Mouse (Mus musculus) neural tube, embryonic 13.5 days (tissue): ENCODE measurements around the gene Flnb. TPM values are rescaled to one million over a fixed set of nuclear protein-coding genes. Genes with fewer than 3 reads are reported as not detected.
A peak's percentile ranks its signal among the peaks of the same experiment; 100 is the strongest.

Experiments used
- ATAC-seq: fragments of 200-750 bp; cut with Nextera tagmentation; 2 replicates; pipeline ENCODE4 v1.8.0; 2017; ENCODE audit warnings: low read depth, mild to moderate bottlenecking, moderate TSS enrichment, moderate library complexity
- H3K27ac ChIP-seq: fragments of 300-500 bp; sonication (generic); replicated peaks from 2 replicates; pipeline ENCODE4 v1.5.1; 2015; ENCODE audit warnings: moderate library complexity, mild to moderate bottlenecking, inconsistent platforms
- H3K27me3 ChIP-seq: fragments of 300-500 bp; sonication (generic); 2 replicates; pipeline ENCODE4 v1.6.1; 2015; ENCODE audit warnings: mild to moderate bottlenecking, inconsistent platforms
- H3K36me3 ChIP-seq: fragments of 300-500 bp; sonication (generic); 2 replicates; pipeline ENCODE4 v1.6.1; 2015; ENCODE audit warnings: mild to moderate bottlenecking, inconsistent platforms
- H3K4me1 ChIP-seq: fragments of 300-500 bp; sonication (generic); replicated peaks from 2 replicates; pipeline ENCODE4 v1.6.1; 2015; ENCODE audit warnings: inconsistent platforms
- H3K4me2 ChIP-seq: fragments of 300-500 bp; sonication (generic); 2 replicates; pipeline ENCODE4 v1.6.1; 2015; ENCODE audit warnings: inconsistent platforms, mild to moderate bottlenecking, moderate library complexity
- H3K4me3 ChIP-seq: fragments of 300-500 bp; sonication (generic); 2 replicates; pipeline ENCODE4 v1.5.1; 2015; ENCODE audit warnings: mild to moderate bottlenecking, inconsistent platforms
- H3K9ac ChIP-seq: fragments of 300-500 bp; sonication (generic); 2 replicates; pipeline ENCODE4 v1.6.1; 2015; ENCODE audit warnings: moderate library complexity, mild to moderate bottlenecking, inconsistent platforms
- H3K9me3 ChIP-seq: fragments of 300-500 bp; sonication (generic); 2 replicates; pipeline ENCODE4 v1.6.1; 2016; ENCODE audit warnings: inconsistent platforms
- WGBS: fragments of 180-500 bp; shearing (Covaris S2); methylation state at CpG from one replicate; pipeline ENCODE4 v1.1.7; 2015; 5-methylcytosine and 5-hydroxymethylcytosine counted together
- polyA plus RNA-seq: library from polyadenylated mRNA; unstranded; fragments of >200 nt; fragmentation: Nextera tagmentation; extraction: Ambion mirVana; gene quantifications from 2 replicates; pipeline ENCODE4 v1.2.1, GENCODE M21; 2015

Flnb gene
- polyA plus RNA-seq, 1 experiment from 2014 or later = 8.2 TPM

DNA sequence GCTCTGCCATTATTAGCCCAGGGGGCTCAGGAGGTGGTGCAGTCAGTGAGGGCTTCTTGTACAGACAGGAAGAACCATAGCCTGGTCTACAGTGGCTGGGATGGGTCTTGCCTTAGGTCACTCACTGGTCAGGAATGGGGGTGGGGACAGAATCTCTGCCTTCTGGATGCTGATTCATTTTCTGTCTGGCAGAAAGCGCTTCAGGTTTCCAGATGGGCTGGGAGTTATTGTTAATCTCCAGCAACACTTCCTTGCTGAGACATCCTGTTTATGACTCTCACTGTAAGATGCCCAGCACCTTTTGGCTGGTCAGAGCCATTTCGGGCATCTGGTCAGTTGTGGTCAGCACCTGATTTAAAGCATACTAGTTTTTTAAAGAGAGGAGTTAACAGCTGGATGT, 55.8 kb downstream of the Flnb start:
- Histone ChIP-seq H3K4me2 (no peak overlapping the region), H3K27me3 (no peaks in the 10 kb centered on the region), H3K27ac (no peak overlapping the region), H3K9me3 (no peaks in the 10 kb centered on the region), H3K4me1 (no peaks in the 10 kb centered on the region), H3K4me3 (no peak overlapping the region), H3K9ac (no peak overlapping the region), H3K36me3 (peaks cover 50% of the 10 kb centered on the region)
- 0 out of 2 replicates have a peak, but pooled peaks have one; percentile 43 for ATAC-seq
- WGBS = 89% methylated on average over 2 of the region's 2 CpGs

- ATAC-seq = no peak
Measured at GRCm38 (mm10) chr14:7874495-7874894, 56.7 kb downstream of the Flnb start.

GRCm38 (mm10) chr14:7877957-7878356, 60.2 kb downstream of the Flnb start:
- no peaks in the 10 kb centered on the region for H3K27me3 ChIP-seq
- no peaks in the 10 kb centered on the region for H3K9me3 ChIP-seq
- no peak for ATAC-seq
- no peak overlapping the region for H3K4me2 ChIP-seq
- no peak overlapping the region for H3K4me3 ChIP-seq
- H3K36me3 ChIP-seq = peaks cover 45% of the 10 kb centered on the region
- 91% methylated on average over 2 of the region's 2 CpGs for WGBS
- H3K9ac ChIP-seq = no peak overlapping the region
- H3K27ac ChIP-seq = no peak overlapping the region
- no peaks in the 10 kb centered on the region for H3K4me1 ChIP-seq

More at GRCm38 (mm10) chr14:7874495-7874894, 56.7 kb downstream of the Flnb start:
- no peaks in the 10 kb centered on the region for H3K4me1 ChIP-seq
- H3K27ac ChIP-seq = no peak overlapping the region
- no peak overlapping the region for H3K4me3 ChIP-seq
- 81% methylated on average over 4 of the region's 4 CpGs for WGBS
- no peaks in the 10 kb centered on the region for H3K9me3 ChIP-seq
- no peaks in the 10 kb centered on the region for H3K27me3 ChIP-seq
- no peak overlapping the region for H3K9ac ChIP-seq
- H3K36me3 ChIP-seq = peaks cover 43% of the 10 kb centered on the region
- H3K4me2 ChIP-seq = no peak overlapping the region

GRCm38 (mm10) chr14:7880389-7880788, 62.6 kb downstream of the Flnb start:
- H3K4me3 ChIP-seq = no peak overlapping the region
- no peaks in the 10 kb centered on the region for H3K27me3 ChIP-seq
- H3K4me1 ChIP-seq = no peaks in the 10 kb centered on the region; the same call in 1 of the 2 replicates
- H3K36me3 ChIP-seq = peaks cover 49% of the 10 kb centered on the region
- no peak overlapping the region for H3K9ac ChIP-seq
- no peak overlapping the region for H3K27ac ChIP-seq
- no peak for ATAC-seq
- no peak overlapping the region for H3K4me2 ChIP-seq
- no peaks in the 10 kb centered on the region for H3K9me3 ChIP-seq
- 98% methylated on average over 6 of the region's 6 CpGs for whole genome bisulfite sequencing

DNA sequence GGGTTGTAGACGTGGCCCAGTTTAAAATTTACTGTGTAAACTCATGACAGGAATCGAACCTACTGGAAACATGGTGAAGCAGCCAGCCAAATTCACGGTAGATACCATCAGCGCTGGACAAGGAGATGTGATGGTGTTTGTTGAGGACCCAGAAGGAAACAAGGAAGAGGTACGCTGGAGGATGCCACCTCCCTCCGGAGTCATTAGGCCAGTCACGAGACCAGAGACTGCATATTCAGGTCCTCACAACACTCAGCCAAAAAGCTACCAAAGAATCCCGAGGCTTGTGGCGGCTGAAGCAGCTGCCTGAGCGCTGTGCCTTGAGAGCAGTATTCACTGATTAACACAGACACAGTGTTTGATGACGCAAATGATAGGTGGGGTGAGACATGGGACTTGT, 63.8 kb downstream of the Flnb start:
- 88% methylated on average over 11 of the region's 11 CpGs for WGBS
- H3K4me3 ChIP-seq = no peak overlapping the region
- peaks cover 49% of the 10 kb centered on the region for H3K36me3 ChIP-seq
- no peak for ATAC-seq
- H3K27ac ChIP-seq = no peak overlapping the region
- H3K9ac ChIP-seq = no peak overlapping the region
- H3K27me3 ChIP-seq = no peaks in the 10 kb centered on the region
- H3K4me2 ChIP-seq = no peak overlapping the region
- H3K4me1 ChIP-seq = no peaks in the 10 kb centered on the region; the same call in 1 of the 2 replicates
- H3K9me3 ChIP-seq = no peaks in the 10 kb centered on the region

DNA sequence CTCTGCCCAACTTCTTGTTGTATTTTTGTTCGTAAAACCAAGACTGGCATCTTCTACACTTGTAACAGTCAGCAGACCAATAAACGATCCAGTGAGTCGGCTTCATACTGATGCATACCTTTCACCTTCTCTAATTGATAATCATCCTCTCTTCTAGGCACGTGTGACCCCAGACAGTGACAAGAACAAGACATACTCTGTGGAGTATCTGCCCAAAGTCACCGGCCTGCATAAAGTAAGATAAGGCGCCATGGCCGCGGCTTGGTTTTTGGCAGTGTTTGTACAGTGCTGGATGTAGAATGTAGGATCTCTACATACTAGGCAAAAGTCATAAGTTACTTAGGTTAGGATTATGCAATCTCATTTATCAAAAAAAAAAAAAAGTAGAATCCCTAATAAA, 64.3 kb downstream of the Flnb start:
- H3K4me3 ChIP-seq = no peak overlapping the region
- no peak overlapping the region for H3K27ac ChIP-seq
- H3K9ac ChIP-seq = no peak overlapping the region
- 94% methylated on average over 8 of the region's 8 CpGs for WGBS
- H3K27me3 ChIP-seq = no peaks in the 10 kb centered on the region
- H3K4me1 ChIP-seq = peaks cover 4% of the 10 kb centered on the region; the same call in 1 of the 2 replicates
- H3K4me2 ChIP-seq = no peak overlapping the region
- ATAC-seq = no peak
- H3K36me3 ChIP-seq = peaks cover 52% of the 10 kb centered on the region
- H3K9me3 ChIP-seq = no peaks in the 10 kb centered on the region

DNA sequence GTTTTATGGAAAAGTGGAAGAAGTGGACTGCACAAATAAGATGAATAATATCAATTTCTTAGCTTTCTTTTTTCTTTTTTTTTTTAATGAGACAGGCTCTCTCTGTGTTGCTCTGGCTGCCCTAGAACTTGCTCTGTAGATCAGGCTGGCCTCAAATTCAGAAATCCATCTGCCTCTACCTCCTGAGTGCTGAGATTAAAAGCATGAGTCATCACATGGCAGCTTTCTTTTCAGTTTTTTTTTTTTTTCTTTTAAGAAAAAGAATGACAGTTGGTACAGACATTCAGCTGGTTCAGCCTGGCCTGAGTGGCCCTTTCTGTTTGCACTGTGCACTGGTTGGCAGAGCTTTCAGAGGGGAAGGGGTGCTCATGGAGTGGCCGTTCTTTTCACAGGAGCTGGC, 66.4 kb downstream of the Flnb start:
- no peak for ATAC-seq
- Histone ChIP-seq H3K9me3 (no peaks in the 10 kb centered on the region), H3K36me3 (peaks cover 59% of the 10 kb centered on the region), H3K4me3 (no peak overlapping the region), H3K4me2 (no peak overlapping the region), H3K9ac (no peak overlapping the region), H3K27me3 (no peaks in the 10 kb centered on the region), H3K27ac (no peak overlapping the region), H3K4me1 (peaks cover 25% of the 10 kb centered on the region)
- WGBS = 96% methylated on average over 1 of the region's 1 CpGs

DNA sequence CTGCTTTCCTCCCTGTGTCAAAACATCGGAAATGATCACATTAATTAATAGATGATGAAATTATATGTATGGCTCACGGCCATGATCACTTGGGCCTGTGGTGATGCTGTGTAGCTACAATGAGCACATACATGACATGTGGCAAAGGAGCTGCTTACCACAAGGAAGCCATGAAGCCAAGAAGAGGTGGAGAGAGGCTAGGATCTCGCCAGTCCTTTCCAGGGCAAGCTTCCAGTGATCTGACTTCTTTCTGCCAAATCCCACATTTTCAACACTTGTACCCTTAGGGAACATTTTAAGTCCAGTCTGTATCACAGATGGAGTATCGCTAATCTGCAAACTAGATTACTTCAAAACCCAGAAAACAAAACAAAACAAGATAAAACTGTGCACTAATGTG, 67.1 kb downstream of the Flnb start:
- no peak overlapping the region for H3K9ac ChIP-seq

DNA sequence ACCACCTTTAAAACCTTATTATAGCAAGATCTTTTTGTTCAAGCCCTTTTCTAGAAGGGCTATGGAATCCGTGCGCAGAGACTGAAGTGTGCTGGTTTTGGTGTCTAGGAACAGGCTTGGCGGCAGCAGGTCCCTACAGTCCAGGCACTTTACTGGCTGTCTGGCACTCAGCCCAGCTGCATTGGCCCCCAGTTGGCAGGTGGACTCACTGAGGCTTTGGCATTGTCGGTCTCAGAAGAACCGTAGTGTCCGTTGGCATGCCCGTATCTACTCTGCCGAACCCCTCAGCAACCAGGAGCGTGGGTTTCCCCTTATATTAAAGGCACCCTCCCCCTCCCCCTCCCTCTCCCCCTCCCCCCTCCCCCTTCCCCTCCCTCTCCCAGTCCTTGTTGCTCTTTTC, 67.8 kb downstream of the Flnb start:
- H3K36me3 ChIP-seq = peaks cover 61% of the 10 kb centered on the region
- 47% methylated on average over 9 of the region's 9 CpGs for WGBS
- no peaks in the 10 kb centered on the region for H3K9me3 ChIP-seq
- H3K4me1 ChIP-seq = peaks cover 39% of the 10 kb centered on the region
- 0 out of 2 replicates have a peak overlapping the region, but pooled peaks have one; percentile 18 for H3K27ac ChIP-seq
- peak; percentile 48; the same call in 1 of the 2 replicates for ATAC-seq
- H3K9ac ChIP-seq = no peak overlapping the region
- H3K27me3 ChIP-seq = no peaks in the 10 kb centered on the region
- H3K4me3 ChIP-seq = no peak overlapping the region
- H3K4me2 ChIP-seq = no peak overlapping the region

More for the DNA sequence above, 67.1 kb downstream of the Flnb start:
- ATAC-seq = no peak
- Histone ChIP-seq H3K4me3 (no peak overlapping the region), H3K27me3 (no peaks in the 10 kb centered on the region), H3K9me3 (no peaks in the 10 kb centered on the region), H3K4me1 (peaks cover 32% of the 10 kb centered on the region), H3K36me3 (peaks cover 59% of the 10 kb centered on the region), H3K4me2 (no peak overlapping the region), H3K27ac (no peak overlapping the region)
- 93% methylated on average over 4 of the region's 4 CpGs for WGBS

DNA sequence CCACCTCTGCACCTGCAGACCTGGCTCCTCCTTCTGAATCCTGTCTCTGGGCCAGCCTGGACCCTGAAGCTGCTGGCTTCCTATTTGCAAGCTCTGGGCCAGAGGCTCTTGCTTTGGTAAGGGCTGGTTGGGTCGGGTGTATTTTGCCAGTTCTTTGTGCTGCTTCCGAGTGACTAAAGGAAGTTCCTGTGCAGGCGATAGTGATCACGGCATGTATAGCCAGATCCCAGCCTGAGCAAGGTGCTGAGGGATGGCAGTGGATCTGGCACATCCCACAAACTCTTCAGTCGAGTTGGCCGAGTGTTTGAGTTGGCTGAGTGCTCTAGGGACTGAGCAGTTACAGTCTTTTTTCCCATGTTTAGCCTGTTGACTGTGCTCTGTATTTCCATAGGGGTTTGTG, 68.3 kb downstream of the Flnb start:
- 89% methylated on average over 6 of the region's 6 CpGs for WGBS
- H3K4me2 ChIP-seq = no peak overlapping the region
- no peak for ATAC-seq
- peak overlapping the region; percentile 59 for H3K27ac ChIP-seq
- peaks cover 65% of the 10 kb centered on the region for H3K36me3 ChIP-seq
- H3K4me3 ChIP-seq = no peak overlapping the region
- no peak overlapping the region for H3K9ac ChIP-seq
- H3K27me3 ChIP-seq = no peaks in the 10 kb centered on the region
- no peaks in the 10 kb centered on the region for H3K9me3 ChIP-seq
- H3K4me1 ChIP-seq = peaks cover 42% of the 10 kb centered on the region

DNA sequence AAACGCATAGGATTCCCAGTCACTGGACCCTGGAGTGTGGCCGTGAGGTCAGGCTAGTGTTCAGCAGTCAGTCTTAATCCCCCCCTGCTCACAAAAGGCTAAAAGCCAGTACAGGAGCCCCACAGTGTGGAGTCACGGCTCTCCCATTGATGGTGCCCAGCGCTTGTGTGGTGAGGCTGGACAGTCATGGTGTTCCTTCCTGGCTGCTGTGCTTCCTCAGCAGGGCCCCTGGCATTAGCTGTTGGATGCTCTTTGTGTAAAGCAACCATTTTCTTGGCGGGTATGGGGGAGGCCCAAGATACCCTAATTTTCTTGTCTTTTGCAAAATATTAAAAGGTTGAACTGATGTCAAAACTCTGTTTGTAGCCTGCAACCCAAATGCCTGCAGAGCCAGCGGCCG, 69.4 kb downstream of the Flnb start:
- WGBS = 88% methylated on average over 7 of the region's 7 CpGs
- no peak for ATAC-seq
- Histone ChIP-seq H3K4me2 (no peak overlapping the region), H3K27me3 (no peaks in the 10 kb centered on the region), H3K4me3 (no peak overlapping the region), H3K36me3 (peaks cover 61% of the 10 kb centered on the region), H3K27ac (no peak overlapping the region), H3K9ac (no peak overlapping the region), H3K4me1 (peaks cover 42% of the 10 kb centered on the region), H3K9me3 (no peaks in the 10 kb centered on the region)

- 84% methylated on average over 6 of the region's 6 CpGs for WGBS
- no peak for ATAC-seq
- Histone ChIP-seq H3K27ac (peak overlapping the region; percentile 91), H3K27me3 (no peaks in the 10 kb centered on the region), H3K36me3 (peaks cover 63% of the 10 kb centered on the region), H3K9me3 (no peaks in the 10 kb centered on the region), H3K4me2 (no peak overlapping the region), H3K4me3 (no peak overlapping the region), H3K4me1 (peaks cover 42% of the 10 kb centered on the region), H3K9ac (no peak overlapping the region)
Measured at GRCm38 (mm10) chr14:7888294-7888693, 70.5 kb downstream of the Flnb start.
